In genomic region chr15:92993538-92994190, GRCm38 (mm10) we compare ENCODE assay signal across 14 mouse cellular contexts.
DNase-seq lines count a peak whose midpoint lies in the region; ATAC-seq and TF ChIP-seq lines count a peak whose summit lies in the region.
"Had no signal": no experiment of that assay in that cellular context is flagged by ENCODE, and none has a peak within 500 bp of the region (broad histone marks: within the 10 kb centered on the region; RNA-seq: fewer than 3 reads in every experiment).

No protein-coding gene starts in this region.

- no peak for ATAC-seq in hindbrain, embryonic 15.5 days (ENCODE audit: low FRiP score, low read depth)
- no peak for ATAC-seq in hindbrain, embryonic 12.5 days (ENCODE audit: low FRiP score)
- no peak; the same call in 1 of the 2 replicates for ATAC-seq in kidney, postnatal 0 days (replicated peaks; ENCODE audit: low FRiP score, low read depth)
- 0 out of 2 replicates have a peak, but pooled peaks have one; percentile 3 for ATAC-seq in forebrain, postnatal 0 days
- ATAC-seq in midbrain, embryonic 16.5 days = no peak; the same call in 1 of the 2 replicates

- H3K27me3 ChIP-seq in hindbrain, embryonic 15.5 days = no peaks in the 10 kb centered on the region
- H3K27me3 ChIP-seq in hindbrain, embryonic 12.5 days = no peaks in the 10 kb centered on the region
- H3K27me3 ChIP-seq in kidney, postnatal 0 days (ENCODE audit: insufficient read depth, low read length) = no peaks in the 10 kb centered on the region
- no peaks in the 10 kb centered on the region for H3K27me3 ChIP-seq in forebrain, postnatal 0 days (ENCODE audit: insufficient read depth, low read length)
- no peaks in the 10 kb centered on the region for H3K27me3 ChIP-seq in midbrain, embryonic 16.5 days (ENCODE audit: control insufficient read depth, insufficient read depth, low read depth, low read length)
- H3K27me3 ChIP-seq: heart, embryonic 12.5 days had no signal

- H3K4me2 ChIP-seq in hindbrain, embryonic 15.5 days = 0 out of 2 replicates have a peak overlapping the region, but pooled peaks have one; percentile 0
- no peak overlapping the region for H3K4me2 ChIP-seq in hindbrain, embryonic 12.5 days (replicated peaks)
- H3K4me2 ChIP-seq in kidney, postnatal 0 days (ENCODE audit: low read length) = no peak overlapping the region
- H3K4me2 ChIP-seq in forebrain, postnatal 0 days (ENCODE audit: low read depth) = peak overlapping the region; percentile 19; the same call in 1 of the 2 replicates
- no peak overlapping the region for H3K4me2 ChIP-seq in midbrain, embryonic 16.5 days (ENCODE audit: low read length)
- H3K4me2 ChIP-seq: heart, embryonic 12.5 days; limb, embryonic 13.5 days had no signal

- no peaks in the 10 kb centered on the region for H3K4me1 ChIP-seq in hindbrain, embryonic 15.5 days (replicated peaks)
- no peaks in the 10 kb centered on the region for H3K4me1 ChIP-seq in hindbrain, embryonic 12.5 days
- H3K4me1 ChIP-seq in kidney, postnatal 0 days (replicated peaks; ENCODE audit: insufficient read depth, low read length) = no peaks in the 10 kb centered on the region
- H3K4me1 ChIP-seq in embryonic fibroblast, embryonic 13.5 days (ENCODE audit: control insufficient read depth, insufficient read depth, low read length) = no peaks in the 10 kb centered on the region; the same call in 1 of the 2 replicates
- no peaks in the 10 kb centered on the region for H3K4me1 ChIP-seq in forebrain, postnatal 0 days (ENCODE audit: insufficient read depth)
- H3K4me1 ChIP-seq in midbrain, embryonic 16.5 days (ENCODE audit: control insufficient read depth, insufficient read depth, low read length) = no peaks in the 10 kb centered on the region

- no peak overlapping the region for H3K4me3 ChIP-seq in hindbrain, embryonic 15.5 days
- H3K4me3 ChIP-seq in hindbrain, embryonic 12.5 days = no peak overlapping the region
- no peak overlapping the region for H3K4me3 ChIP-seq in kidney, postnatal 0 days (replicated peaks; ENCODE audit: low read depth, low read length)
- no peak overlapping the region for H3K4me3 ChIP-seq in embryonic fibroblast, embryonic 13.5 days (ENCODE audit: insufficient read depth, low read length)
- no peak overlapping the region for H3K4me3 ChIP-seq in forebrain, postnatal 0 days (ENCODE audit: low read depth, low read length)
- no peak overlapping the region for H3K4me3 ChIP-seq in midbrain, embryonic 16.5 days (ENCODE audit: low read depth, low read length)
- H3K4me3 ChIP-seq: heart, embryonic 12.5 days; limb, embryonic 13.5 days had no signal

- TF ChIP-seq POLR2A in embryonic fibroblast, embryonic 13.5 days (IDR thresholded peaks at IDR 0.05; ENCODE audit: low read depth, low read length) = no peak

- peak overlapping the region; percentile 67 for H3K27ac ChIP-seq in hindbrain, embryonic 15.5 days (replicated peaks)
- H3K27ac ChIP-seq in hindbrain, embryonic 12.5 days = no peak overlapping the region
- no peak overlapping the region for H3K27ac ChIP-seq in kidney, postnatal 0 days
- peak overlapping the region; percentile 53; the same call in 1 of the 2 replicates for H3K27ac ChIP-seq in embryonic fibroblast, embryonic 13.5 days (ENCODE audit: insufficient read depth, low read length)
- no peak overlapping the region for H3K27ac ChIP-seq in forebrain, postnatal 0 days (ENCODE audit: low read depth, low read length)
- no peak overlapping the region for H3K27ac ChIP-seq in midbrain, embryonic 16.5 days (ENCODE audit: low read length)
- H3K27ac ChIP-seq: limb, embryonic 13.5 days; liver, embryonic 14.5 days had no signal

- H3K9me3 ChIP-seq in hindbrain, embryonic 15.5 days = no peaks in the 10 kb centered on the region
- no peaks in the 10 kb centered on the region for H3K9me3 ChIP-seq in hindbrain, embryonic 12.5 days (replicated peaks)
- no peaks in the 10 kb centered on the region for H3K9me3 ChIP-seq in kidney, postnatal 0 days (replicated peaks; ENCODE audit: low read length)
- no peaks in the 10 kb centered on the region for H3K9me3 ChIP-seq in forebrain, postnatal 0 days (ENCODE audit: low read length)
- H3K9me3 ChIP-seq in midbrain, embryonic 16.5 days (replicated peaks; ENCODE audit: control insufficient read depth, low read length, poor library complexity, severe bottlenecking) = no peaks in the 10 kb centered on the region; the same call in 1 of the 2 replicates
- H3K9me3 ChIP-seq: heart, embryonic 12.5 days; limb, embryonic 13.5 days had no signal

- TF ChIP-seq CTCF in kidney, postnatal 0 days (IDR thresholded peaks at IDR 0.05; ENCODE audit: low read depth) = no peak
- TF ChIP-seq CTCF in embryonic fibroblast, embryonic 13.5 days (IDR thresholded peaks at IDR 0.05; ENCODE audit: borderline replicate concordance, insufficient read depth, low read length) = no peak
- TF ChIP-seq CTCF in forebrain, postnatal 0 days (IDR thresholded peaks at IDR 0.05; ENCODE audit: low read depth) = no peak

- H3K36me3 ChIP-seq in hindbrain, embryonic 15.5 days = no peaks in the 10 kb centered on the region
- H3K36me3 ChIP-seq in hindbrain, embryonic 12.5 days = no peaks in the 10 kb centered on the region
- H3K36me3 ChIP-seq in kidney, postnatal 0 days (ENCODE audit: insufficient read depth, low read length) = no peaks in the 10 kb centered on the region
- H3K36me3 ChIP-seq in forebrain, postnatal 0 days (ENCODE audit: insufficient read depth) = no peaks in the 10 kb centered on the region
- H3K36me3 ChIP-seq in midbrain, embryonic 16.5 days (ENCODE audit: control insufficient read depth, insufficient read depth, low read length) = no peaks in the 10 kb centered on the region
- H3K36me3 ChIP-seq: heart, embryonic 12.5 days; limb, embryonic 13.5 days had no signal

- peak; percentile 26 for DNase-seq in kidney, postnatal 0 days (ENCODE audit: low spot score)
- DNase-seq in kidney, adult 18-20 months = no peak
- DNase-seq in forebrain, postnatal 0 days = no peak
- DNase-seq: adrenal gland, postnatal 36 days; cerebellum, adult 2 months; right cerebral cortex, postnatal 14 days; thymus, postnatal 25 days had no signal

- no peak overlapping the region for H3K9ac ChIP-seq in hindbrain, embryonic 15.5 days
- H3K9ac ChIP-seq in hindbrain, embryonic 12.5 days = no peak overlapping the region
- H3K9ac ChIP-seq in kidney, postnatal 0 days (ENCODE audit: low read depth, low read length) = no peak overlapping the region
- no peak overlapping the region for H3K9ac ChIP-seq in forebrain, postnatal 0 days
- H3K9ac ChIP-seq in midbrain, embryonic 16.5 days (ENCODE audit: low read depth, low read length) = no peak overlapping the region
- H3K9ac ChIP-seq: heart, embryonic 12.5 days; limb, embryonic 13.5 days; liver, embryonic 14.5 days had no signal

- 44% methylated on average over 6 of the region's 6 CpGs for WGBS in hindbrain, embryonic 15.5 days
- WGBS in hindbrain, embryonic 12.5 days = 78% methylated on average over 6 of the region's 6 CpGs
- WGBS in kidney, postnatal 0 days = 42% methylated on average over 6 of the region's 6 CpGs
- 46% methylated on average over 6 of the region's 6 CpGs for WGBS in forebrain, postnatal 0 days
- 59% methylated on average over 6 of the region's 6 CpGs for WGBS in midbrain, embryonic 16.5 days

Comparison
In these comparisons a context has a peak if more than half of its experiments do, and no peak if none do; other contexts are left out.
1. H3K27ac ChIP-seq: peak in hindbrain, embryonic 15.5 days (single experiment) and embryonic fibroblast, embryonic 13.5 days (single experiment); none in hindbrain, embryonic 12.5 days (single experiment), kidney, postnatal 0 days (single experiment), forebrain, postnatal 0 days (single experiment) and midbrain, embryonic 16.5 days (single experiment).
2. H3K4me2 ChIP-seq: peak in hindbrain, embryonic 15.5 days (single experiment) and forebrain, postnatal 0 days (single experiment); none in hindbrain, embryonic 12.5 days (single experiment), kidney, postnatal 0 days (single experiment) and midbrain, embryonic 16.5 days (single experiment).